Mouse (Mus musculus) ES-E14 (cell line): Measurements from ENCODE around the gene Syn2.

Experiments
- CHD2 ChIP-seq: IDR thresholded peaks from 2 replicates; pipeline ENCODE4 v1.6.1; 2014; ENCODE audit warnings: mild to moderate bottlenecking, low read depth, low read length, inconsistent platforms
- HCFC1 ChIP-seq: IDR thresholded peaks from 2 replicates; pipeline ENCODE4 v1.6.1; 2012; ENCODE audit warnings: low read length, inconsistent platforms, borderline replicate concordance; ENCODE audit not compliant: insufficient read depth
- ZNF384 ChIP-seq: IDR thresholded peaks from 2 replicates; pipeline ENCODE4 v1.6.1; 2012; ENCODE audit warnings: low read depth, low read length, inconsistent platforms

GRCm38 (mm10) chr6:115241131-115241699, 106.5 kb downstream of the Syn2 start:
- TF ChIP-seq CHD2 (no peak), ZNF384 (no peak), HCFC1 (no peak)
